Mouse (Mus musculus) limb, embryonic 11.5 days (tissue): ENCODE data around the gene Cep97. TPM values are rescaled to one million over a fixed set of nuclear protein-coding genes. Genes with fewer than 3 reads are reported as not detected.
"Not testable (repeated sequence)": the region's sequence is repeated elsewhere in the genome, so short reads cannot be mapped to it uniquely, and the experiment has no call there.

Source experiments
- ATAC-seq: fragments of 200-750 bp; cut with Nextera tagmentation; 2 replicates; pipeline ENCODE4 v1.8.0; 2017; ENCODE audit warnings: low read depth; ENCODE audit not compliant: insufficient number of reproducible peaks, low FRiP score, low TSS enrichment
- DNase-seq: peaks from one replicate; pipeline ENCODE4 v3.0.0-alpha.2; 2015; ENCODE audit warnings: low spot score
- H3K27ac ChIP-seq: fragments of 300-500 bp; sonication (generic); replicated peaks from 2 replicates; pipeline ENCODE4 v1.5.1; 2014; ENCODE audit warnings: low read depth, mild to moderate bottlenecking, low read length
- H3K27me3 ChIP-seq: fragments of 300-500 bp; sonication (generic); 2 replicates; pipeline ENCODE4 v1.6.1; 2014; ENCODE audit warnings: mild to moderate bottlenecking, low read length, mixed read lengths; ENCODE audit not compliant: control insufficient read depth, insufficient read depth
- H3K36me3 ChIP-seq: fragments of 300-500 bp; sonication (generic); 2 replicates; pipeline ENCODE4 v1.6.1; 2014; ENCODE audit warnings: mild to moderate bottlenecking, low read length, moderate library complexity, mixed read lengths; ENCODE audit not compliant: control insufficient read depth, insufficient read depth
- H3K4me1 ChIP-seq: fragments of 300-500 bp; sonication (generic); 2 replicates; pipeline ENCODE4 v1.6.1; 2014; ENCODE audit warnings: low read length, mixed read lengths; ENCODE audit not compliant: control insufficient read depth, insufficient read depth
- H3K4me2 ChIP-seq: fragments of 300-500 bp; sonication (generic); 2 replicates; pipeline ENCODE4 v1.6.1; 2014; ENCODE audit warnings: low read depth, mild to moderate bottlenecking, moderate library complexity; ENCODE audit not compliant: severe bottlenecking
- H3K4me3 ChIP-seq: fragments of 300-500 bp; sonication (generic); 2 replicates; pipeline ENCODE4 v1.5.1; 2014; ENCODE audit warnings: low read depth, low read length
- H3K9ac ChIP-seq: fragments of 300-500 bp; sonication (generic); 2 replicates; pipeline ENCODE4 v1.6.1; 2014; ENCODE audit warnings: mild to moderate bottlenecking, low read length
- H3K9me3 ChIP-seq: fragments of 300-500 bp; sonication (generic); 2 replicates; pipeline ENCODE4 v1.6.1; 2016; ENCODE audit warnings: low read length; ENCODE audit not compliant: control insufficient read depth
- WGBS: fragments of 180-500 bp; shearing (Covaris S2); extraction: QIAGEN DNeasy Blood & Tissue Kit; methylation state at CpG from one replicate; pipeline ENCODE4 v1.1.7; 2014; 5-methylcytosine and 5-hydroxymethylcytosine counted together
- polyA plus RNA-seq: library from polyadenylated mRNA; unstranded; fragments of >200 nt; fragmentation: Nextera tagmentation; extraction: Ambion mirVana; gene quantifications from 2 replicates; pipeline ENCODE4 v1.2.1, GENCODE M21; 2014

Gene Cep97
- polyA plus RNA-seq, 1 experiment from 2014 or later: 16.0 TPM

- WGBS: 42% methylated on average over 19 of the region's 19 CpGs
- H3K4me1 ChIP-seq: no peaks in the 10 kb centered on the region
- H3K4me3 ChIP-seq: no peak overlapping the region
- H3K9ac ChIP-seq: no peak overlapping the region
- no peaks in the 10 kb centered on the region for H3K36me3 ChIP-seq
- no peak for ATAC-seq
- no peak overlapping the region for H3K27ac ChIP-seq
- no peak overlapping the region for H3K4me2 ChIP-seq
- H3K27me3 ChIP-seq: no peaks in the 10 kb centered on the region
- peak; percentile 85 for DNase-seq
- H3K9me3 ChIP-seq: no peaks in the 10 kb centered on the region
Observed at GRCm38 (mm10) chr16:55950946-55951678, 16.5 kb upstream of the Cep97 start.

GRCm38 (mm10) chr16:55950462-55950861, 15.8 kb upstream of the Cep97 start:
- ATAC-seq: no peak
- DNase-seq: no peak
- WGBS: 72% methylated on average over 3 of the region's 3 CpGs
- H3K4me2 ChIP-seq: no peak overlapping the region
- H3K9me3 ChIP-seq: no peaks in the 10 kb centered on the region
- no peak overlapping the region for H3K27ac ChIP-seq
- H3K4me1 ChIP-seq: no peaks in the 10 kb centered on the region
- no peak overlapping the region for H3K4me3 ChIP-seq
- H3K36me3 ChIP-seq: no peaks in the 10 kb centered on the region
- no peak overlapping the region for H3K9ac ChIP-seq
- H3K27me3 ChIP-seq: no peaks in the 10 kb centered on the region

GRCm38 (mm10) chr16:55948963-55949362, 14.3 kb upstream of the Cep97 start:
- WGBS: 76% methylated on average over 7 of the region's 7 CpGs
- ATAC-seq (no peak), DNase-seq (no peak)
- Histone ChIP-seq H3K4me3 (no peak overlapping the region), H3K9ac (no peak overlapping the region), H3K4me2 (no peak overlapping the region), H3K36me3 (no peaks in the 10 kb centered on the region), H3K9me3 (no peaks in the 10 kb centered on the region), H3K27me3 (no peaks in the 10 kb centered on the region), H3K27ac (no peak overlapping the region), H3K4me1 (no peaks in the 10 kb centered on the region)

GRCm38 (mm10) chr16:55947876-55948410, 13.3 kb upstream of the Cep97 start:
- not testable (repeated sequence) for H3K4me2 ChIP-seq, H3K4me1 ChIP-seq, H3K9ac ChIP-seq, DNase-seq, H3K4me3 ChIP-seq, H3K36me3 ChIP-seq, H3K27ac ChIP-seq, H3K27me3 ChIP-seq, H3K9me3 ChIP-seq, ATAC-seq
- WGBS: 89% methylated on average over 2 of the region's 2 CpGs

- no peaks in the 10 kb centered on the region for H3K9me3 ChIP-seq
- H3K27ac ChIP-seq: no peak overlapping the region
- no peak for ATAC-seq
- no peak overlapping the region for H3K4me3 ChIP-seq
- no peaks in the 10 kb centered on the region for H3K36me3 ChIP-seq
- DNase-seq: no peak
- WGBS: 85% methylated on average over 3 of the region's 3 CpGs
- H3K4me1 ChIP-seq: no peaks in the 10 kb centered on the region
- H3K4me2 ChIP-seq: no peak overlapping the region
- H3K9ac ChIP-seq: no peak overlapping the region
- H3K27me3 ChIP-seq: no peaks in the 10 kb centered on the region
Observed at GRCm38 (mm10) chr16:55947266-55947665, 12.6 kb upstream of the Cep97 start.

- H3K27me3 ChIP-seq: no peaks in the 10 kb centered on the region
- no peak for DNase-seq
- no peaks in the 10 kb centered on the region for H3K36me3 ChIP-seq
- WGBS: 93% methylated on average over 4 of the region's 4 CpGs
- H3K9ac ChIP-seq: no peak overlapping the region
- H3K27ac ChIP-seq: no peak overlapping the region
- H3K9me3 ChIP-seq: no peaks in the 10 kb centered on the region
- no peak for ATAC-seq
- H3K4me2 ChIP-seq: no peak overlapping the region
- H3K4me3 ChIP-seq: no peak overlapping the region
- H3K4me1 ChIP-seq: no peaks in the 10 kb centered on the region
Observed at GRCm38 (mm10) chr16:55940781-55941180, 6.1 kb upstream of the Cep97 start.

- WGBS: 80% methylated on average over 6 of the region's 6 CpGs
- Histone ChIP-seq H3K4me2 (no peak overlapping the region), H3K4me3 (no peak overlapping the region), H3K9me3 (no peaks in the 10 kb centered on the region), H3K4me1 (no peaks in the 10 kb centered on the region), H3K27me3 (no peaks in the 10 kb centered on the region), H3K27ac (no peak overlapping the region), H3K9ac (no peak overlapping the region), H3K36me3 (no peaks in the 10 kb centered on the region)
- ATAC-seq (no peak), DNase-seq (no peak)
Observed at GRCm38 (mm10) chr16:55939703-55940102, 5.0 kb upstream of the Cep97 start.

- H3K27me3 ChIP-seq: no peaks in the 10 kb centered on the region
- H3K36me3 ChIP-seq: no peaks in the 10 kb centered on the region
- no peaks in the 10 kb centered on the region for H3K9me3 ChIP-seq
- DNase-seq (no peak), ATAC-seq (no peak)
- no peak overlapping the region for H3K4me3 ChIP-seq
- H3K27ac ChIP-seq: no peak overlapping the region
- H3K4me1 ChIP-seq: no peaks in the 10 kb centered on the region
- no peak overlapping the region for H3K4me2 ChIP-seq
- H3K9ac ChIP-seq: no peak overlapping the region
- 84% methylated on average over 4 of the region's 4 CpGs for WGBS
Observed at GRCm38 (mm10) chr16:55938761-55939160, 4.1 kb upstream of the Cep97 start.
